Mouse (Mus musculus) heart, postnatal 14 days (tissue): ENCODE data around the gene Irx2. TPM values are rescaled to one million over a fixed set of nuclear protein-coding genes. Genes with fewer than 3 reads are reported as not detected.

Experiments used
- DNase-seq, 2 experiments: peaks; one replicate each; pipeline ENCODE4 v3.0.0; 2021 to 2022
- intact Hi-C: fragments of 180-260 bp; cut with DNase I; formaldehyde crosslinking; loops from one replicate; pipeline ENCODE4 v1.15.1; 2025
- total RNA-seq, 2 experiments: library from RNA; stranded (reverse); gene quantifications; 2 replicates each; pipeline ENCODE4 v1.2.3; 2021

The Irx2 gene
- total RNA-seq, 2 experiments from 2014 or later: 4.0 to 4.3 TPM

DNA sequence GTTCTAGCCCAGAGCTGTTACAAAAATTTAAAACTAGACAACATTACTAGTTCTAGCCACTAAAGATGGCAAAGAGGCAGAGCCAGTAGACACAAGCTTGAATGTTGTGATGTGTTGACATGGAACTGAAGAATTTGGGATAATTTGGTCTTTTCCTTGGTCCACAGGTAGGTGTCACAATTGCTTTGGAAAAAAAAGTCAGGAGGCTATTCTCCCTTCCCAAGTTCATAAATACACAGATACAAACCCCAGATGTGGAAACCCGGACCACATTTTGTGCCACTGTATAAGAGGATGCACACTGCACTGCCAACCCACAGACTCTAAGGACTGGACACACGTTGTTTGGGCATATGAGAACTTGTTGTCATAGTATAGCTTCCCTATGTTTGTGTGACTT lies 4.5 kb downstream of the Irx2 start:
- intact Hi-C loops: loop anchor here (10.0 kb wide), 1 partner anchor 1528 kb away; no protein-coding TSS in a partner anchor
- DNase-seq: no peak

DNA sequence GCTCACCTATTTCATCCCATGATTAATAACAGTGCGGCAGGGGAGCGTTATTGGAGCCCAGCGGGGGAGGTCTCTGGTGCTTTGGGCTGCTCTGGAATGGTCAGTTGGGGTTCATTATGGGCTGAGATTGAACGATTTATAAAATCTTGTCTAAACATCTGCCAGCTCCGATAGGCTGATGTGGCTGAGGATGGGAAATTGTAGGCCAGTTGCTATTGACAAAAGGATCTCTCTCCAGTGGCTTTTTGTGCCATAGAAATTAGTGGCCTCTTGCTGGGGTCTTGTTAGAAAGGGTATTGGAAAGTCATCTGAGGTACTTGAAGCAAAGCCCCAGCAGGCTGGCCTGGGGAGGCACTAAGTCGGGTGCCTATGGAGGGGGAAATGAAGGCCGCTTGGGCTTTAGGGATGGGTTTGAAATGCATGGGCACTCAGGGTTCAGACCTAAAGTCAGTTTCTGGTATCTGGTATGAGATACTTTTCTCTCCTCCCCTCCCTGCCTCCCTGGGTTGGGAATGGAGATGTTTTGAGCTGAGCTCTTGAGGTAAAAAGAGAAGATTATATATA lies 6.2 kb downstream of the Irx2 start:
- intact Hi-C loops: loop anchor here (10.0 kb wide), 1 partner anchor 1530 kb away; no protein-coding TSS in a partner anchor
- no peak for DNase-seq

DNA sequence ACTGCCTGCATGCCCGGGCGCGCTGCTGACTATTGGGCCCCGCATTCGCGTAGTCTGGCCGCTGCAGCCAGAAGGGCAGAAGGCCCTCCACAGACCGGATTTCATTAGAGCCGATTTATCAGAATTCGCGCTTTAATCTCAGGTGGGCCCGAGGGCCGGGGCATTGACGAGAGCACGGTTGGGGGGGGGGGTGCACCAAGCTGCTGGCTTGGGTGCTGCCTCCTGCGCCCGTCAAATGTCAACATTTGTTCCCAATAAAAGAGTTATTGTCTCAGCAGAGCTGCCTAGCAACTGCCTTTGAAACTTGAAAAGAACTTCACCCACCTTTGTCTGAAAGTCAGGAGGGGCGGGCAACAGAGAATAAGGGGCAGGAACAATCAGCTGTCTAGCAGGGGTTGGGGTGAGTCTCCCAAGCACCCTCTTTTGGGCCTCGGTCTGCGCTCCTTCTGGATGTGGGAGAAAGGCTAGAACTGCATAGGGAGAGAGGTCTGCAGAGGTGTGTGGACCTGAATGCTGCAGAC lies 7.8 kb downstream of the Irx2 start:
- intact Hi-C loops: loop anchor here (10.0 kb wide), 1 partner anchor 1532 kb away; no protein-coding TSS in a partner anchor
- DNase-seq: no peak

DNA sequence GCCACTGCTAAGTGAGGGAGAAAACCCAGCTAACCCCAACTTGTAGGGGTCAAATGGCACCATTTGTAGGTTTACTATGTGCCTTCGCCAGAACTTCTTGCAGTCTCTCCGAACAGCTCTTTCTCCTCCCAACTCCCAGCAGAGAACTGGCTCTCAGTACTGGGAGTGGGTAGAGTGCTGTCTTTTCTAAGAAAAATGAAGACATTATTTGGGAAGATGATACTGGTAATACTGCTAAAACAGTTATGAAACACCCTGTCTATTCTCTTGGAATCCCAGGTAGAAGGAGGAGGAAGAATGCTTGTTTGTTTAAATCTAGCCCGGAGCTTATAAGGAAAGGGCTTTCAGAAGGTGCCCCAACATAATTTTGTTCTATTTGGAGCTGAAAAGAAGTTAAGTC lies 8.9 kb downstream of the Irx2 start:
- intact Hi-C loops: loop anchor here (10.0 kb wide), 1 partner anchor 1533 kb away; no protein-coding TSS in a partner anchor
- DNase-seq: no peak

DNA sequence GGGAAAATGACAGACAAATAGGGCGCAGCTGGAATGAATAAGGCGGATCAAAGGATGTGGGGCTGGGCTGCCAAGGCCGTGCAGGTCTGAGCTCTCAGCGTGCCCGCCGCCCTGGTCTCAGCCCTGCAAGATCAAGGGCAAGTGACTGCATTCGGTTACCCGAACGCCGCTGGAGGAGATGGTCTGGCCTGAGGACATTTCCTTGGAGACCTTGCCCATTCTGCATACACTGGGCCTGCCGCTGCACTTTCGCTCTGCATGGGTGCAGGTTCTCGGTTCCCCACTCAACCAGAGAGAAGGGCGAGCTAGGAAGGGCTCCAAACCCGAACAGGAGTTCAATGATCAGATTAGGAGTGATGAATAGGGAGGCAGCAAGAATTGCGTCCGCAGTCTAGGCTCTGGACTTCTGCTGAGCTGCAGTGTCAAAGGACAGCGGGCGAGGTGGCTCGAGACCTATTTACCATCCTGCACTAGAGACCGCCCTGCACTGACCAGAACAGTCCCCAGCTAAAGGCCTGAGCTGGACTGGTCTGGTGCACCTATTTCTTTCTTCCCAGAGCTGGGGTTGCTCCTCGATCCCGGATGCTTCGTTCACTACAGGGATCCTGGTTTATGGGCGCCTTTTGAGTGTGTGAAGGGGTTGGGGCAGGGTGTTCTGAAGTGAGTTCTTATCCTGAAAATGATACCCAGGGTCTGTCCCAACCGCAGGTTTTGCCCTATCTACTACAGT lies 9.9 kb downstream of the Irx2 start:
- no peak for DNase-seq
- intact Hi-C loops: loop anchor here (10.0 kb wide), 1 partner anchor 1534 kb away; no protein-coding TSS in a partner anchor

DNA sequence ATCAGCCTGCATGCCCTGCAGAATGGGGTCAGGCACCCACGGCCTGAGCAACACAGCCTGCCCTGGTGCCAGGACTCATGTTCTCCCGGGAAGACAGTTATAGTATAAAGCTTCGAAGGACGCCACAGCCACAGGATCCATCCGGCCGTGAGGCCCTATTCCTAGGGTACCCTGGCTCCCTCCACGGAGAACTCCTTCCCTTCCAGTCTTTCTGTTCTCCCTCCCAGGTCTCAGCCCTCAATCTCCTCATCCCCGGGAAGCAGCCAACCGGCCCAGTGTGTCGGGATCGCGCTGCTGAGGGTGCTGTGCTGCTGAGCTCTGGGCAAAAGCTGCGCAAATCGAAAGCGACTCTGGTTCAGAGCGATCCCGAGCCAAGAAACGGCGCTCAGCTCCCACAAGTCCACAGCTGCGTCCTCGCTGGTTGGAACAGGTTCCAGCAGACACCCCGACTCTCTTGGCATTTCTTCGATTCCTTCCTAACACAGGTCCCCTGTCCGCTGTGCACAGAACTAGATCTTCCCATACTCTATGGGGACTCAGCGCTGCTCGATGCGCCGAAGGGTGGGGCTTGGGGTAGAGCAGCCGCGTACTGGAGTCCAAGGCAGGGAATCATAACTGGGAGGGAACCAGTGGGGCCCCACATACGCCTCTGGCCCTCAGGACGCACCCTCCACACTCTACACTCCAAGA lies 11.0 kb downstream of the Irx2 start:
- intact Hi-C loops: loop anchor here (10.0 kb wide), 1 partner anchor 1535 kb away; no protein-coding TSS in a partner anchor
- DNase-seq: no peak

DNA sequence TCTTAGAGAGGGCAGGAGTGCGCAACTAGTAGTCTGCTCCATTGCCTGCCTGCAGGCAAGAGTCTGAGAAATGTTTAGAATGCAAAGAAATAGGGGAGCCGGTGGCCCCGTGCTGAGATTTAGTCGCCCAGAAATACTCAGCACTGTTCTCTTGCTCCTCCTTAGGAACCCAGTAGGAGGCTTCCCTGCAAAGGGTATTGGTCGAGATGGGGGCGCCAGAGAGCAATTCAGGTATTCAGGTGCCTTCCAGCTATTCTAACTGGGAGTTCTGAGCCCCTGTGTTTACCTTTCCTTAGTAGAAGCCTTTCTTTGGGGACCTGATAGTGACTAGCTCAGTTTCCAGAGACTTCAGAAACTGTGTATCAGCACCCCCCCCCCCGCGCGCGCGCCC lies 11.5 kb downstream of the Irx2 start:
- DNase-seq: peak; percentile 22 to 39
- intact Hi-C loops: no loop called here

DNA sequence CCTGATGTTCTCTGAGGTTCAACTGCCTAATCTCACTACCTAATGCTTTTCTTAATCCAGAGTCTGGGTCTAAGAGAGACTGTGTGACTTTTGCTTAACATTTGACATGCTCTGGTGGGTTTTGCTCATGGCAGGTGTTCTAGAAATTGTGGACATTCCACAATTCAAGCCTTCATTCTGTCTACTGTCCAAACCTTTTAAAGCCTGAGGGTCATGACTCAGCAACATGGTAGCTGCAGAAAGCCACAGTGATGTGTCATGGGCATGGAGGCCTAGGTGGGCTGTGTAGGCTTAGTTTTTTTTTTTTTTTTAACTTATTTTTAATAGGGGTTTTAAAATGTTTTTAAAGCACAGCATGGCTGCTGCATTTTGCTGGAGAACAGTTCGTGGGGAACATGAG lies 27.8 kb downstream of the Irx2 start:
- intact Hi-C loops: no loop called here

DNA sequence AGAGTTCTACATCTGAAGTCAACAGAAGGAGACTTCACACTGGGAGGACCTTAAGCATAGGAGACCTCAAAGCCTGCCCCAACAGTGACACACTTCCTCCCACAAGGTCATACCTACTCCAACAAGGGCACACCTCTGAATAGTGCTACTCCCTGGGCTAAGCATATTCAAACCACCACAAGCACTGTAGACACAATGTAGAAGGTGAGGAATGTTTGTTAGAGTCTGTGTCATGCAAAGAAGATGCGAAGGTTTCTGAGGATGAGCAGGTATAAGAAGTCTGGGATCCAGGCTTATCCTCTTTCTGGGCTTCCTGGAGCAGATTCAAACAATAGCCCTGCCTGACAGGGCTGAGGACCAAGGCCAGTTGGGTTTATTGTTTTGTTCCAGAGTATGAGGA lies 47.2 kb downstream of the Irx2 start:
- intact Hi-C loops: no loop called here

More for the DNA sequence above, 27.8 kb downstream of the Irx2 start:
- DNase-seq: no peak

More for the DNA sequence above, 47.2 kb downstream of the Irx2 start:
- no peak for DNase-seq
